Mouse (Mus musculus): ENCODE measurements around the gene Vwa3a. TPM values are rescaled to one million over a fixed set of nuclear protein-coding genes. Genes with fewer than 3 reads are reported as not detected.
A peak's percentile ranks its signal among the peaks of the same experiment; 100 is the strongest.

Vwa3a gene
- polyA plus RNA-seq, 1 experiment from 2014 or later, result not detected

- WGBS (ENCODE audit: missing documents), result 40% methylated on average over 2 of the region's 2 CpGs
Observed at GRCm38 (mm10) chr7:120778012-120778411, 38.9 kb downstream of the Vwa3a start.

GRCm38 (mm10) chr7:120795544-120795943, 56.4 kb downstream of the Vwa3a start:
- H3K36me3 ChIP-seq (ENCODE audit: inconsistent target), result no peaks in the 10 kb centered on the region
- 90% methylated on average over 4 of the region's 4 CpGs for WGBS (ENCODE audit: missing documents)
- H3K27ac ChIP-seq, result no peak overlapping the region
- no peak overlapping the region for H3K4me3 ChIP-seq (ENCODE audit: inconsistent target)
- H3K79me2 ChIP-seq (ENCODE audit: inconsistent target), result no peaks in the 10 kb centered on the region

More at GRCm38 (mm10) chr7:120778012-120778411, 38.9 kb downstream of the Vwa3a start:
- H3K4me3 ChIP-seq (ENCODE audit: inconsistent target), result no peak overlapping the region
- H3K27ac ChIP-seq, result no peak overlapping the region
- no peaks in the 10 kb centered on the region for H3K36me3 ChIP-seq (ENCODE audit: inconsistent target)
- H3K79me2 ChIP-seq (ENCODE audit: inconsistent target), result no peaks in the 10 kb centered on the region

- WGBS (ENCODE audit: missing documents), result 25% methylated on average over 3 of the region's 3 CpGs
- H3K27ac ChIP-seq, result no peak overlapping the region
- no peak overlapping the region for H3K4me3 ChIP-seq (ENCODE audit: inconsistent target)
- H3K36me3 ChIP-seq (ENCODE audit: inconsistent target), result no peaks in the 10 kb centered on the region
- H3K79me2 ChIP-seq (ENCODE audit: inconsistent target), result no peaks in the 10 kb centered on the region
Observed at GRCm38 (mm10) chr7:120796369-120796768, 57.3 kb downstream of the Vwa3a start.

GRCm38 (mm10) chr7:120803268-120803667, 64.2 kb downstream of the Vwa3a start:
- Histone ChIP-seq H3K36me3 (ENCODE audit: inconsistent target) (no peaks in the 10 kb centered on the region), H3K79me2 (ENCODE audit: inconsistent target) (no peaks in the 10 kb centered on the region), H3K27ac (no peak overlapping the region), H3K4me3 (ENCODE audit: inconsistent target) (no peak overlapping the region)
- 89% methylated on average over 2 of the region's 2 CpGs for WGBS (ENCODE audit: missing documents)

GRCm38 (mm10) chr7:120809705-120810104, 70.6 kb downstream of the Vwa3a start:
- H3K36me3 ChIP-seq (ENCODE audit: inconsistent target), result no peaks in the 10 kb centered on the region
- H3K4me3 ChIP-seq (ENCODE audit: inconsistent target), result no peak overlapping the region
- H3K27ac ChIP-seq, result no peak overlapping the region
- WGBS (ENCODE audit: missing documents), result 13% methylated on average over 27 of the region's 27 CpGs
- no peaks in the 10 kb centered on the region for H3K79me2 ChIP-seq (ENCODE audit: inconsistent target)

- Histone ChIP-seq H3K27ac (no peak within 1 kb of the TSS), H3K79me2 (ENCODE audit: inconsistent target) (no peaks in the 10 kb centered on the region), H3K4me3 (ENCODE audit: inconsistent target) (no peak within 1 kb of the TSS), H3K36me3 (ENCODE audit: inconsistent target) (no peaks in the 10 kb centered on the region)
- WGBS (ENCODE audit: missing documents), result 70% methylated on average over 6 of the region's 6 CpGs
Observed at GRCm38 (mm10) chr7:120811834-120812415, 72.8 kb downstream of the Vwa3a start, which contains the start of gene Gm5737. Gm5737 (plus strand) TSS chr7:120812365.

GRCm38 (mm10) chr7:120817552-120817951, 78.4 kb downstream of the Vwa3a start:
- H3K79me2 ChIP-seq (ENCODE audit: inconsistent target), result no peaks in the 10 kb centered on the region
- H3K36me3 ChIP-seq (ENCODE audit: inconsistent target), result no peaks in the 10 kb centered on the region
- 91% methylated on average over 6 of the region's 6 CpGs for WGBS (ENCODE audit: missing documents)

GRCm38 (mm10) chr7:120819386-120819785, 80.3 kb downstream of the Vwa3a start:
- 90% methylated on average over 4 of the region's 4 CpGs for WGBS (ENCODE audit: missing documents)
- no peaks in the 10 kb centered on the region for H3K36me3 ChIP-seq (ENCODE audit: inconsistent target)

More at GRCm38 (mm10) chr7:120817552-120817951, 78.4 kb downstream of the Vwa3a start:
- Histone ChIP-seq H3K27ac (no peak overlapping the region), H3K4me3 (ENCODE audit: inconsistent target) (no peak overlapping the region)

GRCm38 (mm10) chr7:120823248-120823647, 84.1 kb downstream of the Vwa3a start:
- no peak overlapping the region for H3K4me3 ChIP-seq (ENCODE audit: inconsistent target)

More at GRCm38 (mm10) chr7:120819386-120819785, 80.3 kb downstream of the Vwa3a start:
- Histone ChIP-seq H3K27ac (no peak overlapping the region), H3K4me3 (ENCODE audit: inconsistent target) (no peak overlapping the region), H3K79me2 (ENCODE audit: inconsistent target) (no peaks in the 10 kb centered on the region)

GRCm38 (mm10) chr7:120825097-120825496, 86.0 kb downstream of the Vwa3a start:
- Histone ChIP-seq H3K27ac (no peak overlapping the region), H3K79me2 (ENCODE audit: inconsistent target) (no peaks in the 10 kb centered on the region), H3K4me3 (ENCODE audit: inconsistent target) (no peak overlapping the region), H3K36me3 (ENCODE audit: inconsistent target) (no peaks in the 10 kb centered on the region)
- 68% methylated on average over 2 of the region's 2 CpGs for WGBS (ENCODE audit: missing documents)

More at GRCm38 (mm10) chr7:120823248-120823647, 84.1 kb downstream of the Vwa3a start:
- 24% methylated on average over 5 of the region's 5 CpGs for WGBS (ENCODE audit: missing documents)
- Histone ChIP-seq H3K36me3 (ENCODE audit: inconsistent target) (no peaks in the 10 kb centered on the region), H3K79me2 (ENCODE audit: inconsistent target) (no peaks in the 10 kb centered on the region), H3K27ac (no peak overlapping the region)

GRCm38 (mm10) chr7:120826408-120826807, 87.3 kb downstream of the Vwa3a start:
- Histone ChIP-seq H3K27ac (no peak overlapping the region), H3K36me3 (ENCODE audit: inconsistent target) (no peaks in the 10 kb centered on the region), H3K4me3 (ENCODE audit: inconsistent target) (no peak overlapping the region), H3K79me2 (ENCODE audit: inconsistent target) (no peaks in the 10 kb centered on the region)
- WGBS (ENCODE audit: missing documents), result 36% methylated on average over 3 of the region's 3 CpGs

GRCm38 (mm10) chr7:120830431-120831381, 91.6 kb downstream of the Vwa3a start:
- H3K27ac ChIP-seq, result no peak overlapping the region
- H3K79me2 ChIP-seq (ENCODE audit: inconsistent target), result no peaks in the 10 kb centered on the region
- 1% methylated on average over 43 of the region's 46 CpGs for WGBS (ENCODE audit: missing documents)
- H3K36me3 ChIP-seq (ENCODE audit: inconsistent target), result no peaks in the 10 kb centered on the region
- H3K4me3 ChIP-seq (ENCODE audit: inconsistent target), result peak overlapping the region; percentile 72

- Histone ChIP-seq H3K36me3 (ENCODE audit: inconsistent target) (no peaks in the 10 kb centered on the region), H3K27ac (peak overlapping the region; percentile 72), H3K4me3 (ENCODE audit: inconsistent target) (peak overlapping the region; percentile 57), H3K79me2 (ENCODE audit: inconsistent target) (no peaks in the 10 kb centered on the region)
- WGBS (ENCODE audit: missing documents), result 26% methylated on average over 5 of the region's 6 CpGs
Observed at GRCm38 (mm10) chr7:120834426-120834825, 95.3 kb downstream of the Vwa3a start.

- H3K4me3 ChIP-seq (ENCODE audit: inconsistent target), result peak overlapping the region; percentile 57
- WGBS (ENCODE audit: missing documents), result 2% methylated on average over 14 of the region's 14 CpGs
- no peaks in the 10 kb centered on the region for H3K79me2 ChIP-seq (ENCODE audit: inconsistent target)
- H3K27ac ChIP-seq, result peak overlapping the region; percentile 72
- no peaks in the 10 kb centered on the region for H3K36me3 ChIP-seq (ENCODE audit: inconsistent target)
Observed at GRCm38 (mm10) chr7:120834863-120835372, 95.8 kb downstream of the Vwa3a start.

Data from macrophage (primary cell).